Mouse (Mus musculus) MEL (cell line): ENCODE measurements around the gene Pdia3. TPM values are rescaled to one million over a fixed set of nuclear protein-coding genes. Genes with fewer than 3 reads are reported as not detected.
A peak's percentile ranks its signal among the peaks of the same experiment; 100 is the strongest.

Experiments used
- DNase-seq: peaks from one replicate; pipeline ENCODE4 v3.0.0; 2011; ENCODE audit warnings: low read depth, low spot score
- H3K27ac ChIP-seq: 2 replicates; pipeline ENCODE4 v1.5.1; 2012; ENCODE audit warnings: low read depth, mild to moderate bottlenecking, control low read depth, low read length, moderate library complexity; ENCODE audit not compliant: control insufficient read depth
- H3K27me3 ChIP-seq, 2 experiments: fragments of 150-350 bp in 1 of 2; sonication (generic) in 1 of 2; 2 replicates each; pipeline ENCODE4 v1.6.1; 2012; ENCODE audit warnings: low read length in 2 of 2, mild to moderate bottlenecking in 2 of 2, improper control_type of control experiment in 1 of 2, moderate library complexity in 1 of 2; ENCODE audit not compliant: insufficient read depth in 2 of 2, control insufficient read depth in 1 of 2
- H3K36me3 ChIP-seq, 2 experiments: 2 replicates each; pipeline ENCODE4 v1.6.1; 2012 to 2014; ENCODE audit warnings: low read length in 2 of 2, improper control_type of control experiment in 1 of 2, inconsistent platforms in 1 of 2, mild to moderate bottlenecking in 1 of 2; ENCODE audit not compliant: insufficient read depth in 2 of 2, control insufficient read depth in 1 of 2
- H3K4me1 ChIP-seq, 2 experiments: fragments of 150-350 bp in 1 of 2; sonication (generic) in 1 of 2; 2 replicates each; pipeline ENCODE4 v1.6.1; 2012; ENCODE audit warnings: low read length in 2 of 2, improper control_type of control experiment in 1 of 2, mild to moderate bottlenecking in 1 of 2; ENCODE audit not compliant: insufficient read depth in 2 of 2, control insufficient read depth in 1 of 2
- H3K4me3 ChIP-seq, 2 experiments: fragments of 150-350 bp in 1 of 2; sonication (generic) in 1 of 2; 2 replicates each; pipeline ENCODE4 v1.5.1; 2012; ENCODE audit warnings: low read depth in 2 of 2, low read length in 2 of 2, mild to moderate bottlenecking in 2 of 2, moderate library complexity in 2 of 2, control low read depth in 1 of 2, improper control_type of control experiment in 1 of 2; ENCODE audit not compliant: control insufficient read depth in 1 of 2, insufficient read depth in 1 of 2
- H3K79me2 ChIP-seq: 2 replicates; pipeline ENCODE4 v1.6.1; 2012; ENCODE audit warnings: mild to moderate bottlenecking, low read length, moderate library complexity; ENCODE audit not compliant: control insufficient read depth, poor library complexity, insufficient read depth
- H3K9ac ChIP-seq: 2 replicates; pipeline ENCODE4 v1.6.1; 2012; ENCODE audit warnings: low read depth, mild to moderate bottlenecking, control low read depth, low read length, moderate library complexity; ENCODE audit not compliant: control insufficient read depth, poor library complexity, severe bottlenecking
- H3K9me3 ChIP-seq: fragments of 150-350 bp; sonication (generic); replicated peaks from 2 replicates; pipeline ENCODE4 v1.6.1; 2012; ENCODE audit warnings: mild to moderate bottlenecking, low read length, improper control_type of control experiment, moderate library complexity; ENCODE audit not compliant: insufficient read depth
- CHD1 ChIP-seq: IDR thresholded peaks from 2 replicates; pipeline ENCODE4 v1.6.1; 2012; ENCODE audit warnings: low read depth, mild to moderate bottlenecking, inconsistent platforms, low read length, improper control_type of control experiment
- CHD2 ChIP-seq: IDR thresholded peaks from 2 replicates; pipeline ENCODE4 v1.6.1; 2011; ENCODE audit warnings: low read length, improper control_type of control experiment
- EP300 ChIP-seq, 2 experiments: IDR thresholded peaks; 2 replicates each; pipeline ENCODE4 v1.6.1; 2011; ENCODE audit warnings: improper control_type of control experiment in 2 of 2, low read length in 2 of 2, low read depth in 1 of 2, mild to moderate bottlenecking in 1 of 2
- GABPA ChIP-seq: IDR thresholded peaks from 2 replicates; pipeline ENCODE4 v1.6.1; 2012; ENCODE audit warnings: low read depth, mild to moderate bottlenecking, inconsistent platforms, low read length, improper control_type of control experiment, moderate library complexity
- GATA1 ChIP-seq: IDR thresholded peaks from 2 replicates; pipeline ENCODE4 v1.6.1; 2011; ENCODE audit warnings: low read depth, low read length, improper control_type of control experiment
- HCFC1 ChIP-seq: IDR thresholded peaks from 2 replicates; pipeline ENCODE4 v1.6.1; 2012; ENCODE audit warnings: low read depth, mild to moderate bottlenecking, inconsistent platforms, low read length, improper control_type of control experiment, moderate library complexity
- JUND ChIP-seq: IDR thresholded peaks from 2 replicates; pipeline ENCODE4 v1.6.1; 2011; ENCODE audit warnings: low read depth, mild to moderate bottlenecking, improper control_type of control experiment, low read length
- KAT2A ChIP-seq: conservative IDR thresholded peaks from 2 replicates; pipeline ENCODE4 v1.6.1; 2012; ENCODE audit warnings: low read depth, low read length, improper control_type of control experiment, inconsistent platforms
- MXI1 ChIP-seq: IDR thresholded peaks from 2 replicates; pipeline ENCODE4 v1.6.1; 2011; ENCODE audit warnings: mild to moderate bottlenecking, low read depth, low read length, improper control_type of control experiment
- POLR2A ChIP-seq, 2 experiments: IDR thresholded peaks; 2 replicates each; pipeline ENCODE4 v1.6.1; 2011 to 2012; ENCODE audit warnings: low read length in 2 of 2, mild to moderate bottlenecking in 2 of 2, control low read depth in 1 of 2, improper control_type of control experiment in 1 of 2, low read depth in 1 of 2, moderate library complexity in 1 of 2; ENCODE audit not compliant: control insufficient read depth in 1 of 2, insufficient read depth in 1 of 2, poor library complexity in 1 of 2
- RAD21 ChIP-seq: IDR thresholded peaks from 2 replicates; pipeline ENCODE4 v1.6.1; 2011; ENCODE audit warnings: mild to moderate bottlenecking, low read depth, low read length, improper control_type of control experiment
- RCOR1 ChIP-seq: IDR thresholded peaks from 2 replicates; pipeline ENCODE4 v1.6.1; 2012; ENCODE audit warnings: low read depth, mild to moderate bottlenecking, inconsistent platforms, low read length, improper control_type of control experiment
- SIN3A ChIP-seq: IDR thresholded peaks from 2 replicates; pipeline ENCODE4 v1.6.1; 2012; ENCODE audit warnings: low read length, improper control_type of control experiment, inconsistent platforms
- TAL1 ChIP-seq: IDR thresholded peaks from 2 replicates; pipeline ENCODE4 v1.6.1; 2012; ENCODE audit warnings: mild to moderate bottlenecking, inconsistent platforms, low read length, moderate library complexity, mixed read lengths
- TCF12 ChIP-seq: IDR thresholded peaks from 2 replicates; pipeline ENCODE4 v1.6.1; 2014; ENCODE audit warnings: low read depth, mild to moderate bottlenecking, inconsistent platforms, low read length, improper control_type of control experiment, moderate library complexity
- UBTF ChIP-seq: IDR thresholded peaks from 2 replicates; pipeline ENCODE4 v1.6.1; 2012; ENCODE audit warnings: low read depth, mild to moderate bottlenecking, inconsistent platforms, low read length, improper control_type of control experiment, moderate library complexity, borderline replicate concordance; ENCODE audit not compliant: insufficient read depth
- ZKSCAN1 ChIP-seq: IDR thresholded peaks from 2 replicates; pipeline ENCODE4 v1.6.1; 2012; ENCODE audit warnings: low read depth, mild to moderate bottlenecking, inconsistent platforms, low read length, improper control_type of control experiment, moderate library complexity
- ZNF384 ChIP-seq: IDR thresholded peaks from 2 replicates; pipeline ENCODE4 v1.6.1; 2012; ENCODE audit warnings: low read depth, mild to moderate bottlenecking, inconsistent platforms, low read length, improper control_type of control experiment
- polyA plus RNA-seq, 2 experiments: library from polyadenylated mRNA; stranded (reverse) in 1 of 2; unstranded in 1 of 2; fragments of >175 nt in 1 of 2; fragments of >200 nt in 1 of 2; gene quantifications; 2 replicates each; pipeline versions ENCODE4 v1.2.1 to v1.2.4; 2012; ENCODE audit warnings: low replicate concordance in 2 of 2, low read depth in 1 of 2; ENCODE audit not compliant: insufficient read length in 2 of 2, insufficient read depth in 1 of 2, missing spikeins in 1 of 2
- total RNA-seq: library from RNA; depleted of rRNA; stranded (reverse); fragments of 300-350 nt; gene quantifications from 2 replicates; pipeline ENCODE4 v1.2.3, GENCODE M21; 2012

Pdia3 gene
- total and polyA plus RNA-seq, 3 experiments: 70.7 to 473 (median 471) TPM

- DNase-seq: no peak
- H3K27me3 ChIP-seq: no peaks in the 10 kb centered on the region
- peaks cover 0 to 7% of the 10 kb centered on the region in 2 experiments for H3K4me1 ChIP-seq
- H3K27ac ChIP-seq: no peak overlapping the region
- peak overlapping the region; percentile 87 for H3K9ac ChIP-seq
- no peaks in the 10 kb centered on the region for H3K9me3 ChIP-seq
- H3K4me3 ChIP-seq: peak overlapping the region; percentile 27 to 100; a peak in 3 of 4 replicates
- peaks cover 55% of the 10 kb centered on the region for H3K79me2 ChIP-seq
- H3K36me3 ChIP-seq: peaks cover 11 to 33% of the 10 kb centered on the region in 2 experiments
- TF ChIP-seq CHD1: 0 out of 2 replicates have a peak, but pooled peaks have one; percentile 36
- TF ChIP-seq TAL1: no peak
- TF ChIP-seq HCFC1: 0 out of 2 replicates have a peak, but pooled peaks have one; percentile 35
Observed at GRCm38 (mm10) chr2:121415591-121415990, 2.0 kb downstream of the Pdia3 start.

- Histone ChIP-seq H3K4me1 (peaks cover 0 to 7% of the 10 kb centered on the region in 2 experiments), H3K9me3 (no peaks in the 10 kb centered on the region), H3K36me3 (peaks cover 14 to 33% of the 10 kb centered on the region in 2 experiments), H3K79me2 (peaks cover 56% of the 10 kb centered on the region), H3K9ac (peak overlapping the region; percentile 13; the same call in 1 of the 2 replicates), H3K4me3 (no peak overlapping the region; a peak in 1 of 4 replicates), H3K27ac (no peak overlapping the region), H3K27me3 (no peaks in the 10 kb centered on the region)
- DNase-seq: no peak
- TF ChIP-seq JUND: no peak
- no peak for TF ChIP-seq ZNF384
- TF ChIP-seq ZKSCAN1: no peak
- no peak for TF ChIP-seq RAD21
- no peak for TF ChIP-seq GATA1
- TF ChIP-seq KAT2A: no peak
- TF ChIP-seq SIN3A: no peak
- TF ChIP-seq POLR2A (IDR thresholded peaks at IDR 0.05; ENCODE audit: control insufficient read depth in 1 of 2, insufficient read depth in 1 of 2, low read depth in 1 of 2, low read length in 2 of 2, poor library complexity in 1 of 2): no peak
Observed at GRCm38 (mm10) chr2:121416356-121416755, 2.8 kb downstream of the Pdia3 start.

- H3K27me3 ChIP-seq: no peaks in the 10 kb centered on the region
- no peaks in the 10 kb centered on the region for H3K9me3 ChIP-seq
- H3K27ac ChIP-seq: no peak overlapping the region
- H3K36me3 ChIP-seq: peaks cover 30 to 35% of the 10 kb centered on the region in 2 experiments
- peaks cover 0 to 7% of the 10 kb centered on the region in 2 experiments for H3K4me1 ChIP-seq
- H3K9ac ChIP-seq: no peak overlapping the region
- TF ChIP-seq RCOR1 (no peak), UBTF (no peak), EP300 (IDR thresholded peaks at IDR 0.05; ENCODE audit: low read depth in 1 of 2, low read length in 2 of 2) (no peak), MXI1 (no peak), SIN3A (no peak), TAL1 (no peak), CHD2 (no peak), GABPA (no peak), TCF12 (no peak)
- peaks cover 52% of the 10 kb centered on the region for H3K79me2 ChIP-seq
- H3K4me3 ChIP-seq: no peak overlapping the region
- DNase-seq: no peak
Observed at GRCm38 (mm10) chr2:121418476-121418875, 4.9 kb downstream of the Pdia3 start.
